In genomic region chr8:120371725-120372457, GRCm38 (mm10) we compare ENCODE assay signal across 8 mouse cellular contexts.
A peak's percentile ranks its signal among the peaks of the same experiment; 100 is the strongest.
DNase-seq lines count a peak whose midpoint lies in the region; ATAC-seq lines count a peak whose summit lies in the region.

No protein-coding gene starts in this region.

- peaks cover 29% of the 10 kb centered on the region for H3K4me1 ChIP-seq in forebrain, embryonic 11.5 days (replicated peaks; ENCODE audit: control insufficient read depth, insufficient read depth, low read length)
- peaks cover 55% of the 10 kb centered on the region for H3K4me1 ChIP-seq in forebrain, embryonic 15.5 days
- peaks cover 100% of the 10 kb centered on the region for H3K4me1 ChIP-seq in erythroblast, embryonic 14.5 days (ENCODE audit: control insufficient read depth)

- H3K36me3 ChIP-seq in forebrain, embryonic 11.5 days (ENCODE audit: control insufficient read depth, insufficient read depth, low read length) = no peaks in the 10 kb centered on the region
- H3K36me3 ChIP-seq in forebrain, embryonic 15.5 days = no peaks in the 10 kb centered on the region
- peaks cover 21% of the 10 kb centered on the region for H3K36me3 ChIP-seq in erythroblast, embryonic 14.5 days (ENCODE audit: control insufficient read depth)

- H3K27me3 ChIP-seq in forebrain, embryonic 11.5 days (ENCODE audit: control insufficient read depth, insufficient read depth, low read length) = no peaks in the 10 kb centered on the region
- no peaks in the 10 kb centered on the region for H3K27me3 ChIP-seq in forebrain, embryonic 15.5 days
- H3K27me3 ChIP-seq in erythroblast, embryonic 14.5 days (ENCODE audit: control insufficient read depth) = no peaks in the 10 kb centered on the region

- DNase-seq in forebrain, embryonic 11.5 days (ENCODE audit: low spot score) = no peak
- DNase-seq in left cerebral cortex, adult 18-20 months (ENCODE audit: low spot score in 2 of 2) = peak; percentile 53 to 67
- DNase-seq in left cerebral cortex, adult 11 months (ENCODE audit: low spot score) = no peak
- DNase-seq in natural killer cell, adult 2 months (ENCODE audit: low spot score in 2 of 2) = peak; percentile 16
- no peak for DNase-seq in retina, postnatal 1 day
- no peak for DNase-seq in cerebellum, postnatal 14 days

- WGBS in forebrain, embryonic 11.5 days = 78% methylated on average over 8 of the region's 8 CpGs
- 80% methylated on average over 8 of the region's 8 CpGs for WGBS in forebrain, embryonic 15.5 days

- no peak overlapping the region for H3K4me3 ChIP-seq in forebrain, embryonic 11.5 days (ENCODE audit: low read depth, low read length)
- no peak overlapping the region for H3K4me3 ChIP-seq in forebrain, embryonic 15.5 days
- H3K4me3 ChIP-seq in erythroblast, embryonic 14.5 days (replicated peaks) = peak overlapping the region; percentile 48

- H3K9ac ChIP-seq in forebrain, embryonic 11.5 days (ENCODE audit: low read length) = no peak overlapping the region
- H3K9ac ChIP-seq in forebrain, embryonic 15.5 days (replicated peaks) = no peak overlapping the region

- no peaks in the 10 kb centered on the region for H3K9me3 ChIP-seq in forebrain, embryonic 11.5 days (ENCODE audit: control insufficient read depth, low read length)
- no peaks in the 10 kb centered on the region for H3K9me3 ChIP-seq in forebrain, embryonic 15.5 days
- H3K9me3 ChIP-seq in erythroblast, embryonic 14.5 days (ENCODE audit: control insufficient read depth, low read length) = no peaks in the 10 kb centered on the region

- no peak for ATAC-seq in forebrain, embryonic 11.5 days (replicated peaks; ENCODE audit: low FRiP score)
- ATAC-seq in forebrain, embryonic 15.5 days (replicated peaks) = no peak

- H3K4me2 ChIP-seq in forebrain, embryonic 11.5 days (ENCODE audit: low read depth, low read length, severe bottlenecking) = no peak overlapping the region
- no peak overlapping the region for H3K4me2 ChIP-seq in forebrain, embryonic 15.5 days (replicated peaks)

- peak overlapping the region; percentile 0; the same call in 1 of the 2 replicates for H3K27ac ChIP-seq in forebrain, embryonic 11.5 days (ENCODE audit: low read depth, low read length)
- no peak overlapping the region for H3K27ac ChIP-seq in forebrain, embryonic 15.5 days (replicated peaks)

Comparison
In these comparisons a context has a peak if more than half of its experiments do, and no peak if none do; other contexts are left out.
1. DNase-seq: peak in left cerebral cortex, adult 18-20 months (2 of 2) and natural killer cell, adult 2 months (2 of 2); none in forebrain, embryonic 11.5 days (single experiment), left cerebral cortex, adult 11 months (single experiment), retina, postnatal 1 day (single experiment) and cerebellum, postnatal 14 days (0 of 2).